Mouse (Mus musculus): ENCODE measurements at regions not wholly inside any gene's neighbourhood (a gene's known extent, or its start where the extent isn't known, plus 50 kb on each side); places are given as distances from the start of the nearest gene placed in this dataset.

GRCm38 (mm10) chr5:133264976-133265375 is 721.8 kb upstream of the Auts2 start:
- no peak for DNase-seq (ENCODE audit: low spot score)

- no peak for DNase-seq (ENCODE audit: low spot score)
Observed at GRCm38 (mm10) chr5:133218801-133219200, 675.7 kb upstream of the Auts2 start.

GRCm38 (mm10) chr5:133198546-133198945 is 655.4 kb upstream of the Auts2 start:
- no peak for DNase-seq (ENCODE audit: low spot score)

- no peak for DNase-seq (ENCODE audit: low spot score)
Observed at GRCm38 (mm10) chr5:133189798-133190571, 646.8 kb upstream of the Auts2 start.

- no peak for DNase-seq (ENCODE audit: low spot score)
Observed at GRCm38 (mm10) chr5:133175636-133176035, 632.5 kb upstream of the Auts2 start.

- peak; percentile 59 for DNase-seq (ENCODE audit: low spot score)
Observed at GRCm38 (mm10) chr5:133173155-133173723, 630.1 kb upstream of the Auts2 start.

GRCm38 (mm10) chr5:133172686-133173085 is 629.5 kb upstream of the Auts2 start:
- no peak for DNase-seq (ENCODE audit: low spot score)

GRCm38 (mm10) chr5:133171266-133171665 is 628.1 kb upstream of the Auts2 start:
- DNase-seq (ENCODE audit: low spot score) = no peak

GRCm38 (mm10) chr5:133167576-133167975 is 624.4 kb upstream of the Auts2 start:
- DNase-seq (ENCODE audit: low spot score) = no peak

- no peak for DNase-seq (ENCODE audit: low spot score)
Observed at GRCm38 (mm10) chr5:133167001-133167461, 623.9 kb upstream of the Auts2 start.

- DNase-seq (ENCODE audit: low spot score) = no peak
Observed at GRCm38 (mm10) chr5:133156115-133156857, 613.1 kb upstream of the Auts2 start.

GRCm38 (mm10) chr5:133145996-133146395 is 602.9 kb upstream of the Auts2 start:
- DNase-seq (ENCODE audit: low spot score) = no peak

GRCm38 (mm10) chr5:133143679-133144078 is 600.5 kb upstream of the Auts2 start:
- no peak for DNase-seq (ENCODE audit: low spot score)

- DNase-seq (ENCODE audit: low spot score) = no peak
Observed at GRCm38 (mm10) chr5:133142401-133143115, 599.4 kb upstream of the Auts2 start.

- no peak for DNase-seq (ENCODE audit: low spot score)
Observed at GRCm38 (mm10) chr5:133131042-133131441, 587.9 kb upstream of the Auts2 start.

- DNase-seq (ENCODE audit: low spot score) = no peak
Observed at GRCm38 (mm10) chr5:133130316-133130715, 587.2 kb upstream of the Auts2 start.

- no peak for DNase-seq (ENCODE audit: low spot score)
Observed at GRCm38 (mm10) chr5:133124223-133124622, 581.1 kb upstream of the Auts2 start.

GRCm38 (mm10) chr5:133113946-133114345 is 570.8 kb upstream of the Auts2 start:
- no peak for DNase-seq (ENCODE audit: low spot score)

GRCm38 (mm10) chr5:133113183-133113582 is 570.0 kb upstream of the Auts2 start:
- no peak for DNase-seq (ENCODE audit: low spot score)

- DNase-seq (ENCODE audit: low spot score) = peak; percentile 13
Observed at GRCm38 (mm10) chr5:133106691-133107354, 563.7 kb upstream of the Auts2 start.

GRCm38 (mm10) chr5:133096340-133096739 is 553.2 kb upstream of the Auts2 start:
- DNase-seq (ENCODE audit: low spot score) = no peak

GRCm38 (mm10) chr5:133084859-133085258 is 541.7 kb upstream of the Auts2 start:
- DNase-seq (ENCODE audit: low spot score) = no peak

Measured in urinary bladder, postnatal 14 days (tissue).